Mouse (Mus musculus) urinary bladder, adult 18-20 months (tissue): ENCODE results near the gene Hivep3.

ENCODE experiments used
- DNase-seq, 2 experiments: peaks; one replicate each; pipeline ENCODE4 v3.0.0; 2022; ENCODE audit warnings: low spot score in 2 of 2, mixed read lengths in 2 of 2

The Hivep3 gene

DNA sequence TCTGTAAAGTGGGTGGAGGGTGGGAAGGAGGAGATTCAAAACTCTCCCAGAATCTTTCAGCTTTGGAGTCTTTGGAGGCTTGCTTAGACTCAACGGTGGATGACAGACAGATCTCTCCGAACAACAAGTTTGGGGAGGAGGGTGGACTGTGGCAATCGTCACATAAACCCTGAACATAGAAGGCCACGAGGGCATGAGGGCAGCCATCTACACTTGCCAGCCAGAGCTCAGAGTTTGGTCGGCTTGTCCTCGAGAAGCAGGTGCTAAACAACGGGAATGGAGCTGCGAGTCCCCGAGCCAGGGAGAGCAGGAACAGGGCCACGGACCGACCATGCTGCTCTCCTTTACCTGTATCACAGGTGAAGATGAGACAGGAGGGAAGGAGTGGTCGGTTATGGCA, 242.2 kb downstream of the Hivep3 start:
- DNase-seq = no peak

DNA sequence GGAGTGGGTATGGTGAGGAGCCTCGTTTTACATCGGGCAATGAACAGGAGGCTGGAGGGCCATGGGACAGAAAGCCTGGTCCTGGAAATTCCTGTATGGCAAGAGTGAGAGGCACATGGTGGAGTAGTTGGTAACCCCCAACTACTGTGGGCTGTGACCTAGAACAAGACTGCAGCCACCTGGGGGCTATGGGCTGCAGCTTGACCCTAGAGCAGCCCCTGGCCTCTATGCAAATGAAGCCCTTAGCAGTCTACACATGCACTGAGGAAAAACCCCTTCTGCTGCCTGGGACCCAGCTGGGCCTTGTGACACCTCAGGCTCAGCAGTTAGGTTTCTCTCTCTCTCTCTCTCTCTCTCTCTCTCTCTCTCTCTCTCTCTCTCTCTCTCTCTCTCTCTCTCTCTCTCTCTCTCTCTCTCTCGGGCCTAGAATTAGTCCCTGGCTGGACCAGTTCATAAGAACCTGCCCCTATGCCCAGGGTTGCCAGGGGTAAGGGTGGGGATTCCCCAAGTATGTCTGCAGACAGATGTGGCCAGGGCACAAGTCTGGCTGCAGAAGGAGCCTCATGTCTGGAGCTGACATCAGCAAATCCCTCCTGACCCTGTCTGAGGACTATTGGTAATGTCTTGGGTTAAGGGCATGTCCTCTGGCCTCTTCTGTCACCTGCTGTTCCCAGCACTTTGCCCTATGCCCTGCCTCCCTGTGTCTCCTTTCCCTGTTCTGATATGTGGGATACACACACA, 243.0 kb downstream of the Hivep3 start:
- no peak for DNase-seq

DNA sequence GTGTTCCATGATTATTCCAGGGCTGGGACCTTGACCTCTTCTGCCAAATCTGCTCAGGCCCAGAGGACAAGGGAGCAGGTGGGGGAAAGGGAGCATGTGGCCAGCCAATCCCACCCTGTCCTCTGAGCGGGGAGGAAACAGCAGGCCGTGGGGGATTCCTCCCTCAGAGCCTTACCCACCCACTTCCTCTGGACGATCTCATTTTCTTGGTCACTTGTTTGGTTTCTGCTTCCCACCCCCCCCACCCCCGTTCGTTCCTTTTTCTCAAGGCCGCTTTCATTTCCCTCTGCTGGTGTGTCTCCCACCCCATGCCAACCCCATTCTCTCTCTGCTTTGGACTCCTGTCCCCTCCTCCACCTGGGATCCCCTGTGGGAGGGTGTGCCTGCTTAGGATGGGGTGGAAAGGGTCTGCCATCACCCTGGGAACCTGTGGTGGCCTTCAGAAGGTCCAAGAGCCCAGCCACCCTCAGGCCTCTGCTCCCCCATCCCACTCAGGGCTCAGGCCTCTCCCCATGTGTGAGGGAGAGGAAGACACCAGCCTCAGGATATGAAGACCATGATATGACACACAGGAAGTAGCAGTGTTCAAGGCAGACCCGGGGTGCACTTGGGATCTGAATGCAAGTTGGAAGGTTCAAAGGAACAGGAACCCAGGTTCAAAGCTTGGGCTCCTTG, 244.4 kb downstream of the Hivep3 start:
- no peak for DNase-seq

DNA sequence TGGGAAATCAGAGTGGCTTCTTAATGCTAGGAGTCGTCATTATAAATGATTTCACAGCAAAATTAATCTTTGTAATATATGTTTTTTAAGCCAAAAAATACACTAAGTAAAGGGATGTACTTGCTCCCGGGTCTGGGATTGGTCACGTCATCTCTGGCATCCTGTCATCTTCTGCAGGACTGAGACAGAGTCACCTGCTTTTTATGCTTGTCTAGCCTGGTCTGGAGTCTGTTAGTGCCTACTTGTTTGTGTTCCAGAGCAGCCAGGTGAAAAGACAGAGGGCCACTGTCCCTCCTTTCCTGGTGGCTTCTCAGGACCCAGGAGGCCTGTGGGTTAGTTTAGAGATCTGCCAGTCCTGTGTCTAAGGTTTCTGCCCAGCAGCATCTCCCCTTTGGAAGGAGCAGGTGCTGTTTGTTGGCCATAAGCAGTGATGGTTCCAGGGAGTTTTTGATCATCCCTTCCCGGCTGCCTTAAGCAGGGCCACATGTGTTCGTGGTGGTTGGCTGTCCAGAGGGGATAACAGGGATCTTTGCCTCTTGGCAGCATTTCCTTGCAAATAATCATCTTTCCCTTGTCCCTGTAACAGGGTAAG, 245.8 kb downstream of the Hivep3 start:
- no peak for DNase-seq

DNA sequence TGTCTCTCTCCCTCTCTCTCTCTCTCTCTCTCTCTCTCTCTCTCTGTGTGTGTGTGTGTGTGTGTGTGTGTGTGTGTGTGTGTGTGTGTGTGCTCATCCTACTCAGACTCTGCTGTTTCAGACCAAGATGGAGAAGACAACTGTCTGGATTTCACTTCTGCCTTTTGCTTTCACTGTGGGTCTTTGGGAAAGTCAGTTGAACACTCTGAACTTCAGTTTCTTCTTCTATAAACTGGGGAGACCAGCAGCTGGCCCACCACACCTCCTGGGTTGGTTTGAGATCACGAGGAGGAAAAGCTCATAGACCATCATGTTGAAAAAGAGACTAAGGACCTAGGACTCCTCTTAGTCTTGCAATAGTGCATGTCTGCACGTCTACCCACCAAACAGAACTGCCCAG, 246.3 kb downstream of the Hivep3 start:
- DNase-seq = no peak

DNA sequence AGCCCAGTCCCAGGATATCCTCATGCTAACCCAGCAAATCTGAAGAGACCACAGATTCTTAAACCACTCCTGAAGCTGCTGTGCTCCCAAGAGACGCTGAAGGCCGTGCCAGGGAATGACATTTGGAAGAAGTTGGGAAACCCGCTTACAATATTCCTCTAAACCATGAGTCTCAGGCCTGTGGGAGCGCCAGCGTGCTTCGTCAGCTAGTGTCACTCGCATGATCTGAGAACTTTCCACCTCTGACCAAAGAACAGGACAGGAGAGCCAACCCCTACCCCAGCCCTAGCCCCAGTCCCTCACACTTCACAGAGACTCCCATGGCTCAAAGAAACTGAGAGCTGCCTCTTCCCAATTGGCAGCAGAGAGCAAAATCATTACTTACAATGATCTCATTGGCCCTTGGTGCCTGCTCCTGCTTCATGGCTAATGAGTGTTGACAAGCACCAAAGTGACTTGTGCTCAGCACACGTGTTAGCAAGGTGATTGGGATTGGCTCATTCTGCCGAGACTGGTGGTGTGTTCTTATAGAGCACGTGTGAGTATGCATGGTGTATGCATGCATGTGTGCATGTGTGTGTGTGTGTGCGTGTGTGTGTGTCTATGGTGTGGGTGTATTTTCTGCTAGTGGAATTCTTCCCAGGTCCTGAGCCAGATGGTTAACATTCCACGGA, 247.6 kb downstream of the Hivep3 start:
- DNase-seq = no peak

DNA sequence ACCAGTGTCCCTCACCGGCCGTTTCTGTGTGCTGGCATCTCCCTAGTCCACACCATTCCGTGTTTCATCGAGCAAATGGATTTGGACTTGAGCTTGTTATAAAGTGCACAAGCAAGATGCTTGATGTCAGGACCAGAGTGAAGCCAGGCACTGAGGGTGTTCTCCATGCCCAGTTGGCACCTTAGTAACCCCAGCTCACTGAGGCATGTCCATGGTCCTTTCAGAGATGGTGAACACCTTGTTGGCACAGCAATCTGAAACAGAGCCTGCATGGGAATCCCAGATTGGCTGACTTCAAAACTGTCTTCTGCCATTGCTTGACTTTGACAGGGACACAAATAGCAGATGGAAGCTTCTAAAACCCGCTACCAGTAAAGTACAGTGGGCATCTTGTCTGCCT, 252.5 kb downstream of the Hivep3 start:
- DNase-seq = no peak

DNA sequence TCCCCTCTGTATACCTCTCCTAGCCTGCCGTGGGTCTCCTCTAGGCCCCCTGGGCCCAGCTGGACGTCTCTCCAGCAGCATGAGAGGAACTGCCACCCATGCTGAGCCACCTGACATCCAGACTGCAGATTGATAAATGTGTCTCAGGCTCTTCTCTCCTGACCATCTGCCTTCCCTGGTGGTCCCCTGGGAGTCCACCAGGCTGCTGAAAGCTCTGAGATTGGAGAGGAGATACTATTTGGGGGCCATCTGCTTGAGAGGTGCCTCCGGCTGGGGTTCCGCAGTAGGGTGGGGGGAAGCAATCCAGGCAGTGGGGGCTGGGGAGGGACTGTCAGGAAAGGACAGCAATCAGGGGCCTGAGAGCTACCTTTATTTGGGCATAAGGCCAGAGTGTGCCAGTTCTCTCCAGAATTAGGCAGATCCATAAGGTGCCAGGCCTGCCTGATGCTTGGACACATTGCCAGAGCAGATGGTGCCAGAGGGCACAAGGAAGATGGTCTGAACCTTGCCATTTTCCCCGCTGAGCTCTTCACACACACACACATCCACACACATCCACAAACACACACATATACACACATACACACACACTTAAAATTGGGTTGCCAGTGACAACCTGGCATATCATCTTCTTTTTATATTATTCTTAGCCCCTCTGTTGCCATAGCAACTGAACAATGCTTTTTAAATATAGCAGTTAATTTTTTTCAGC, 253.2 kb downstream of the Hivep3 start:
- no peak for DNase-seq

DNA sequence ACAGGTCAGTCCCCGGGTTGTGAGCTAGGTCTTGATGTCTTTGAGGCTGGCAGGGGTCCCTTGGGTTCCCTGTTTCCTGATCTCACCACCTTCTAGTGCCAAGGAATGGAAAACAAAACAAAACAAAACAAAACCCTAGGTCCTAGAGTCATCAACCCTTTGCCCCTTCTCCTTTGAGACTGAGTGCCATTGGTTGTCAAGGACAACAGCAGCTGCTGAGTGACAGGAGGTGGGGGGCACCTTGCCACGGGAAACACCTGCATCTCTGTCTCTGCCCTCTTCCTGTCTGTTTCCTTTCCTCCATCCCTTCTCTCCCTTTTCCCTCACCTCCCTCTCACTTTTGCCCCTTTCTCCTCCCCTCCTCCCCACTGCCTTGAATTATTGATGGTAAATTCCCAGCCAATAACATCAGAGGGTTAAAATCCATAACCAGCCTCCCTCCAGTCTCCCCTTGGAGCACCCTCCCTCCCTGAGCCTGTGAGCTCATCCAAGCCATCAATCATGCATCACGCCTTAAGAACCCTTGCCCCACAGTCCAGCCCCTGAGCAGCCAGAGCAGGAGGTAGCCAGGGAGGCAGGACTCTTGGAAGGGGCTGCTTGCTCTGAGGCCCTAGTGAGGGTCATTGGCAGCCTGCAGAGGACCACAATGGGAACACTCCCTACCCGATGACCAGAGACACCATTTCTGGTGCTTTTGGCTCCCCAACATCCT, 253.9 kb downstream of the Hivep3 start:
- DNase-seq = no peak

DNA sequence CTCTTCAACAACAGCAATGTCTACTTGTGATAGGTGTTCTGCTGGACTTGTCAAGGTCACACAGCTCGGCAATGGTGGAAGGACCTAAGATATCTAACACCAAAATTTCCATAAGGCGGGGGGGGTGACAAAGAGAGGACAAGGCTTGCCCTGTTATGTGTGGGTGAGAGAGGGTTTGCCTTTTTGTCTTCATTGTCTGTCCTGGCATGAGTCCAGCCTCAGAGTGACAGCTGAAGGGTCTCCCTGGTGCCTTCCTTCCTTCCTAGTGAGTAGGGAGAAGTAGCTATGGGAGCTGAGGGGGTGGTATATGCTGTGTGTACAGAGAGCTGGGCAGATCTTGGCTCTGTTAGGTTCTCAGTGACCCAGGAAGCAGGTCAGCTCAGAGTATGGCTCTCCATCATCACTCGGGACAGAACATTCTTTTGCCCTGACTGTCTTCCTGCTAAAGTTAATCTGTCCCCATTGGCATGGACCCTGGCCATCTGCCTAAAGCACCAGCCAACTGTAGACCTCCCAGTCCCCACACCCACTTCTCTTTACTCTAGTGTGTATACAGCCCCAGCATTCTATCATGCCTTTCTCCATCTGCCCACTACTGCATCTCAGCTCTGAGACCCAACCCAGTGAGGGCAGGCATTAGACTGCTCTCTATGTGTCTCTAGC, 255.6 kb downstream of the Hivep3 start:
- DNase-seq = no peak

DNA sequence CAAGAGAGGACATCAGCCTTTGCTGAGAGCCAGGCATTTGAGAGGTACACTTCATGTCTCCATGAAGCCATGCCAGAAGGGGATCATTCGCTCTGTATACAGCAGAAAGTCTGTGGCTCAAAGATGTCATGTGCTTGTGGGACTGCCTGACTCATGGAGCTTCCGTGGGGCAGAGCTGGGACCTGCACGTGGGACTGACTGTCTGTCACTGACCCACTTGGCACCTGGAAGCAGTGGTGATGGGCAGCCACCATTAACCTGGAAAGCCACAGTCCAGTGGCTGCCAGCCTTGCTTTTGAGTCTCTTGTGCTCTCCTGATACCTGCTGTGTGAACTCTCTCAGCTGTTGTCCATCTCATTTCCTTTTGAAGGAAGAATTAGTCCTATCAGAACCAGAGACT, 256.8 kb downstream of the Hivep3 start:
- no peak for DNase-seq

DNA sequence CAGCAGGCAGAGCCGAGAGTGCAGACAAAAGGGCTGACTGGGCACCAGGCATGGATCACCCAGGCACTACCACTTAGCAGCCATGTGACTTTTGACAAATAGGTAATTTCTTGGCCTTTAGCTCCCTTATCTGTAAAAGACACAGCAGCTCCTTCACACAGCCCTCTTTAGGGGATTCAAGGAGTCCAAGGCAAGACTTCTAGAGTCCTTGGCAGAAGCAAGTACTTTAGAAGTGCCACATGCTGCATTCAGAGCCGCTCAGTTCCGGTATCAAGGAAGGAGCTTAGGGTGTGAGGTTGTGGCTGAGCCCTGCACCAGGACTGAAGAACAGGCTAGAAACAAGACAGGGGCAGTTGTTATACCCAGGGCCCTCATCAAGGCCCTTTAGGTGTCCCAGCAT, 257.3 kb downstream of the Hivep3 start:
- no peak for DNase-seq

DNA sequence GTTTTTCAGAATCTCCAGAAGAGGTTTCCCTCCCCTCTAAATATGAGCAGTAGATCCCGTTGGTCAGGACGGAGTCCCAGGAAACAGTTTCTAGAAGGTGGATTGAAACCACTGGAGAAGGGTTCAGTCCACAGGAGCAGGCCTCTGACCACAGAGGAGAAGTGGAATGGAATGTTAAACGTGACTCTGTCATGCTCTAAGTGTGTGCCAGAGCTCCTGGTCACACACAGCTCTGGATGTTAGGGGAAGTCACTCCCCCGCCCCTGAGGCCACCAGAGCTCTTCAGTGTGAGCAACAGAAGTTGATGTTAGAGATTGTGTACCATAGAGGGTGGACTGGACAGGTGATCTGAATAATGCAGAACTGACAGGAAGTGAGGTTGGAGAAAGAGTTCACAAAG, 258.2 kb downstream of the Hivep3 start:
- no peak for DNase-seq

DNA sequence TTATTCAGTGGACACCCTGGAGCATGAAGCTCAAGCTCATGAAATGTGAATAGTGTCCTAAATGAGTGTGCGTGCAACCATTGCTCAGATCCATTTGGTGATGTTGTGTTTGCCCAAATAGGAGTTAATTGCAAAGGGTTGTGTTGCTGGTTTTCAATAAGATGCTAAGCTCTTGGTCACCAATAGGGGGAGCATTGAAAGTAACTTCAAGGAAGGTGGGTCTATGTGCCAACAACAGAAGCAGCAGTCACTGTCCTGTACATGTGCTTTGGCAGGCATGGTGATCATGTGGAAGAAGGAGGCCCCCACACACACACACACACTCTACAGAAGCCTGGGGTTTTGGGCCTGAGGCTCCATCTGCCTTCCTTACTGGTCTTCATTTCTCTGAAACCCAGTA, 262.8 kb downstream of the Hivep3 start:
- DNase-seq = no peak

DNA sequence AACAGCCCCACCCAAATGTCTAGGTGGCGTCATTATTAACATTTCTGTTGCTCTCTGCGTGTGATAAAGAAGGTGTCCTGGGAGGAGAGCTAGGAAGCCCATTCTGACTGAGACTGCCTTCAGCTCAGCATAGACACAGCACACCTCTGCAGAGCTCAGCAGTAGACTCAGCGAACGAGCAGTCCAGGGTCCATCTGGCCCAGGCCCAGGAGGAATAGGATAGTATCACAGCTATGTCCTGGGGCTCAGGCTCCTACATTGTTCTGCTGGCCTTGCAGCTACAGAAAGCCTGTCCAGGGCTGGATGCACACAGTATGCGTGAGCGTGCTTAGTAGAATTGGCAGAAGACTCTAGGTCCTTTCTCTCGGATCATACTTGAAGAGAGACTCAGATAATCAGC, 263.8 kb downstream of the Hivep3 start:
- DNase-seq = no peak

DNA sequence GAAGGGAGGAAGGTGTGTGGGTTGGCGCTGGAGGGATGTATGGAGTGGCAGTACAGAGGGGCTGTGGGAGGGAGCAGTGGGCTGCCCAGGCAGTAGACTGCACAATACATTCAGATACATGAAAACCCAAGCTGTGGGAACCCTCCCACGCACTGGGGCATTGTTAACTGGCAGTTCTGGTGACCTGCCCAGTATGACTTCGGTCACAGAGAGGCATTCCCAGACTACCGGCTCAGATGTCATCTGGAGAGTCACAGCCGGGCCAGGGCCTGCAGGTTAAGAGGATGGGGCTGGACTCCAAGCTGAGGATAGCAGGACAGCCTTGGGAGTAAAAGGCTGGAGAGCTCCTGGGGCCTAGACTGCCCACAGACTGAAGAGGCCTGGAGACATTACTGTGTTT, 265.3 kb downstream of the Hivep3 start:
- DNase-seq = no peak

DNA sequence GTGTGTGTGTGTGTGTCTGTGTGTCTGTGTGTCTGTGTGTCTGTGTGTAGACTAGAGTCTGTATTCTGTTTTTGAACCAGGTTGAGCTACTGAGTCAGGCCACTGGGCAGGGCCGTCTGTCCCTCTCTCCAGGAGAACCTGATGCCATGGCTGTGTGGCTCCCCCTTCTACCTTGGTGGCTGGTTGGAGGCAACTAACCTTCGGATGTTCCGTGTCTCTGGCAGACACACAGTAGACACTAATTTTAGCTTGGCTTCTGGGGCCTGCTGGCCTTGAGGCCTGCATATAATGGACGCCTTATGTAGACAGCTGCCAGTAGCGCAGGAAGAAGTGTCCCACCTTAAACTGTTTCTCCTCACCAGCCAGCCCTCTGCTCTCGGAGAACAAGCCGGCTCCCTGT, 267.3 kb downstream of the Hivep3 start:
- DNase-seq = no peak

DNA sequence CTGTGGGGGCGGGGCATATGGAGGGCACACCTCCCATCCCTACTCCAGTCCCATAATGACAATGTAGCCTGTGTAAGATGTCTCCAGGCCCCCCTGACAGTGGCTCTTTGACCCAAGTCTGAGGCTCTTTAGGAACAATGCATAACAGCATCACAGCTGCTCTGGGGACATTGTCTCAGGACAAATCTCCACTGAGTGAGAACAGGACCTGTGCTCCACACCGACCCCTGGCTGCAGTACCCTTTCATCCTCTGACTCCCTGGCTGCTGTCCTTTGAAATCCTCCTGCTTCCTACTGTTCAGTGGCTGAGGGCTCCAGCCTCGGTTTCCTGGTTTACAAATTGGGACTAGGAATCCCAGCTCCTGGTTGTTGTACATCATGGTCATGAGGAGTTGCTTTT, 269.4 kb downstream of the Hivep3 start:
- no peak for DNase-seq

DNA sequence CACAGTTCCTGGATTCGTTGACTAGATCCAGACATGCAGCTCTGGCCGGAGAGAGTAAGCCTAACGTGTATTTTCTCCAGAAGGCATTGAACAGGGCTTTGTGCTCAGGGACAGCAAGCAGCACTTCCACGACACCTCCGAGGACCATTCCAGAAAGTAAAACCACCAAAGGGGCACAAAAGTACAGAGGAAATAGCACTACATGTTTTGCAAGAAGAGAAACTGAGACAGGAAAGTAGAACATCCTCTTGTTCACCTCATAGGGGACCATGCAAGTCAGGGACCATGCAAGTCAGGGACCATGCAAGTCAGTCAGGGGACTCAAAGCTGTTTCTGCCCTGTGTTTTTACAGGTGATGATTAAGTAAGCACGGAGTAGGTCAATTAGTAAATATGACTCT, 272.5 kb downstream of the Hivep3 start:
- no peak for DNase-seq

DNA sequence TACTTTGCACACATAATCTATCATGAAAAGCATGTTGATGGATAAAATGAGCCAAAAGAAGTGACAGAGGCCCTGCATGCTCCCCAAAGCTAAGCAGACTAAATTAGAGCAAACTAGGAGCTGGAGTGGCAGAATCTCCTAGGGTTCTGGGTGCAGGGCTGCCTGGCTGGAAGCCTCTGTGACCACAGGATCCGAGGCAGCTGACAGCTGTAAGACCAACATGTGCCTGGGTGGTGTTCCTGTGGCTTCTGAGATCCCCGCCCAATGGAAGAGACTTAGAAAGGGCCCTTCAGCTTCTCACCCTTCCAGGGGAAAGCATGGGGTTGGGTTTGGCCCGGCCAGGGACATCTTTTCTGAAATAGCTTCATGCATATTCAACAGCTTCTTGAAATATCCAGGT, 274.3 kb downstream of the Hivep3 start:
- no peak for DNase-seq

DNA sequence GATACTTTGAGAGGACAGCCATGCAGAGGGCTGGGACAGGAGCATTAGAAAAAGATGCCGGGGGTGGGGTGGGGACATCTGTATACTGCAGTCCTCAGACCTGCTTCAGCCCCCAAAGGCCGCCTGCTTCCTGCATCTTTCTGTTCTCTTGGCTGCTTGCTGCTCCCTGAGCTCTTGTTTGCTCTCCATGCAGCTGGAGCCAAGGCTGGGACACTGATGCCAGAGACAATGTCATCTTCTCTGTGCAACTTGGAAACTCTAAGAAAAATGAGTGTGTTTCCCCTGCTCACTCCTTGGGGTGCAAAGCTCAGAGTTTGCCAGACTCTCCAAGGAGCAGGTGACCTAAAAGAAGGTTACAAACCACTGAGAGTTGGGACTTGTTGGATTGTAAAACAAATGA, 275.6 kb downstream of the Hivep3 start:
- no peak for DNase-seq
